Mouse (Mus musculus) thymus, postnatal 14 days (tissue): ENCODE data around the gene Jmjd8.

Source experiments
- DNase-seq: peaks from one replicate; pipeline ENCODE4 v3.0.0; 2021

Gene Jmjd8

DNA sequence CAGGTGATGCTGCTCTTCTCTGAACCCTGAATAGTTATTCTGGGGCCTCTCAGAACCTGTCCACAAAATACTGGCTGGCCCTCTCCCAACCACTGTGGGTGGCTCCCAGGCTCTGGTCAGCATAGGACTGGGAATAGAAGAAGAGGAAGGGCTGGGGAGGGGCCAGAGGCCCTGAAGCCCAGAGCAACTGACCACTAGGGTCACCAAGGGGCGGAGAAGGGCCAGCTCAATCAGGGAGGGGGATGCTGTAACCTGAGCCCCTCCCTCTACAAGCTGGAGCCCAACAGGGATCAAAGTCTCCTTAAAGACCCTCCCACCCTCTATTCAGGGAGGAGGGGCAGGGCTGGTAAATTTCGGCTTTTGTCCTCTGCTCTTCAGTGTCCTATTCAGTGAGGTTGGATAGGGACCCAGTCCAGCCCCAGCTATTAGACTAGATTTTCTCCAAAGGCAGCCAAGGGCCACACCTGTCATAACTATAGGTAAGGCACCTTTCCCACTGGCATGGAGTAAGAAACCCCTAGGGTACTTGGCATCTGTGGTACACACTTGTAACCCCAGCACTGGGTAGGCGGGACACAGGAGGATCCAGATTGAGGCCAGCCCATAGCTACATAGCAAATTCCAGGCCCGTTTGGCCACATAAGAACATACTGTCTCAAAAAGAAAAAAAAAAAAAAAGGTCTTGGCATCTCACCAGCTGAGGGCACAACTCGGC is 51.7 kb downstream of the Jmjd8 start, which contains the start of gene Wfikkn1:
TSS of gene Wfikkn1 (minus strand) at position 663 of the 715 bp plus-strand sequence.
- no peak for DNase-seq

DNA sequence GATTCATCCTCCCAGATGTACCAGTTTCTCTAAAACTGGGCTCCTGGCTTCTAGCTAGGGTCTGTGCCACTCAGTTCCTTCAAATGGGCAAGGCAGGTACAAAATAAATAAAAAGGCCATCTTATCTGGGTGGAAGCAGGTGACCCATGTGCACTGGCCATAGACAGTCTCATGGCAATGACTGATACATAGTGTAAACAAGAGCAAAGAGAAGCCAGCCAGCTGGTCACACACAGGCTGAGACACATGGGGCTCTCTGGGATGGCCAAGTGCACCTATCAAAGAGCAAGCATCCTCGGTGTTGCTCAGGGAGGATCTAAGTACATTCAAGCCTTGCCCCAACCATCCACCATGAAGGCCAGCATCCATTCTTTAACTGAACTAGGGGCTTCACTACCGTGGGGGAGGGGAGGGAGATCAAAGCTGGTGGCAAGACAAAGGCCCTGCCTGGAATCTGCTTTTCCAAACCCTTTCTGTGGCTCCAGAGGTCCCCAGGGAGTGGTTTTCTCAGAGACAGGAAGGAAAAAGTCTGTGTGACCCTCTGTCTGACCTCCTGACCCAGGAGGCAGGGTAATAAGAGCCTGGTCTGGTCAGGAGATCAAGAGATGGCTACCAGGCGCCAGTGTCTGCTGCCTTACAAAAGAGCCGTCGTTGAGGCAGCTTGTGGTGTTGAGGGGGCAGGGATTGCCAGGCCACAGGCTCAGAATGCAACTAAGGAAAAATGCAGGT is 52.4 kb downstream of the Jmjd8 start:
- no peak for DNase-seq
